Mouse (Mus musculus) megakaryocyte progenitor cell, adult 5-6 weeks (primary cell): ENCODE measurements around the gene Ctso. TPM values are rescaled to one million over a fixed set of nuclear protein-coding genes. Genes with fewer than 3 reads are reported as not detected.

Experiments used
- ATAC-seq: replicated peaks from 2 replicates; pipeline ENCODE4 v1.8.0; 2016; ENCODE audit warnings: mild to moderate bottlenecking, moderate TSS enrichment, inconsistent platforms; ENCODE audit not compliant: poor library complexity
- total RNA-seq, 2 experiments: library from RNA; stranded (forward) in 1 of 2; stranded (reverse) in 1 of 2; fragments of 157-497, 149-512 nt in 1 of 2; fragments of 200-1000 nt in 1 of 2; gene quantifications; 2 replicates each; pipeline versions ENCODE4 v1.2.3 to v1.2.4; 2015 to 2017

Gene Ctso
- total RNA-seq, 2 experiments from 2014 or later: 4.2 to 12.2 TPM

DNA sequence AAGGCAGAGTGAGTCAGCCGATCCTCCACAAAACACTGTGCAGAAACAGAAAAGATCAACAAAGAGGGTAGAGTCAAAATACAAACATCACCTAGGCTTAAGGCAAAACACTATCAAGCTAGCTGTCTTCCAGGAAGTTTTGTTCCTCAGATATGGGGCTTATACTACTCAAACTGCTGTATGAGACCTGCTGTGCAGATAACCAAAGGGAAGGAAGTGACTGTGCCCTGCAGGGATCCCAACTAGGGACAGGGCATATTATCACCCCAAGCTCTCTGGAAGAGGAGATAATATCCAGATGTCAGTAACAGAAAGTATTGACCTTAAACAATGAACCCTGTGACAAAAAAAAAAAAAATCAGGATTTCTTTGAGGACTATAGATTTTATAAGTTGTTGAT lies 16.6 kb downstream of the Ctso start:
- ATAC-seq: peak; percentile 48

DNA sequence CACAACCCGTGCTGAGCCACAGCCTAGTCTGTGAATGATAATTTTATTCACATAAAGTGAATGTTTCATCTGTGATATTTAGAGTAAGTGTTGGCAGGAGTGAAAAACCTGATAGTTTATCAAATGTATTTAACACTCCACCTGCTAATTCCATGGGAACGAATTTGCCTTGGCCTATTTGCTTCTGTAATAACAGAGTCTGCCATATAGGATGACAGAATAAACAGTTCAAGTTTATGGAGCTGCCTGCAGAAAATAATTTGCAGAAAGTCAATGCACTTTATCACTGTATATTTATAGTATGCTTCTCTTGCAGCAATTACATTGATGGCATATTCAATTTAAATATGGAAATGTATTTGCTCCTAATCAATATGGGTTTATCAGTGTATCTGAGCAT lies 19.4 kb downstream of the Ctso start:
- no peak for ATAC-seq

DNA sequence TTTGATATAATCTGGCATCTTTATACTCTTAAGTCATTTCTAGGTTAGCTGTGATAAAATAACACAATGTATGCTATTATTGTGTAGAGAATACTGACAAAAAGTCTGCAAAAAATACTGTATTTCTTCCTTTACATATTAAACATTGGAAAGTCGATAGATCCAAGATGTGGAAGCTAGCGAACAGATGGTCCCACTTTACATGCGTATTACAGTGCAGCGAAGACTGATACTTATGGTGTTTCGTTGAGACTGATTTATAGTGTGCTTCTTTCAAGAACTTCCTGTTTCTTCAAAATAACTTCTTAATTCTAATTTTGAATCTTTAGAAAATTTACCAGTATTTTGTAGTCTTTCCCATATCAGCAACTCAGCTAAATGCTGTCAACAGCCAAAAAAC lies 25.1 kb downstream of the Ctso start:
- no peak for ATAC-seq

DNA sequence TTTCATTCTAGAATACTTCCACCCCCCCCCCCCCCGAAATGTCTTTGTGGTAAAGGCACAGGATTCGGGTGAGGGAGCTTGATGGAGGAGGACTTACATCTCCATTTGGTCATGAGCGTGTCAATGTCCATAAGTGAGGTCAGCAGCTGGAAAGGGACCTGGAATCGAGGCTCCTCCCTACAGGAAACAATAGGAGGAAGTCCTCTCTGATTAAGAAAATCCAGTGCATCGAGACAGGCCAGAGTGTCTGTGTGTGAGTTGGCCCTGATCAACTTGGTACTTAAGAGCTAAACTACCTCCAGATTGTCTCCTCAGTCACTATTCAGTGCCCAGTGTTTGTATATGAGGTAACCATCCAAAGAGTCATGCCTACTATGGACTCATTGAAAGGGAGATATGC lies 28.9 kb downstream of the Ctso start:
- ATAC-seq: 0 out of 2 replicates have a peak, but pooled peaks have one; percentile 29

DNA sequence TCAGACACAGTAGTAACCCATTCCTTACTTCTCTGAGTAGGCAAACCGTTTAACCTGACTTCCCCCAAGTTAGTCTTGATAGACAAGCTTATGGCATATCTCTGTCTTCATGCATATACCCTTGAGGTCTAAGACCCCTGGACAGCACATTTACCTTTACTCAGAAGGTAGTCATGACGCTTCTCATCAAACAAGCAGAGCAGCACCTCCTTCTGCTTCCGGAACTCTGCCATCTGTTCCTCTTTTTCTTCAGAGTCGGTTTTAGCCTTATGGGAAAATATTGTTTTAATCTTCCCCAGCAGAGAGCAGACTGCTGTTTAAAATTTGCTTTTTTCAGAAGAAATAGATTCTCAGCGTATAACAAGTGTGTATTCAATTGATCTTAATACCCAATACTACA lies 31.4 kb downstream of the Ctso start:
- peak; percentile 70 for ATAC-seq

- ATAC-seq: no peak
Measured at GRCm38 (mm10) chr3:81964596-81964995, 32.2 kb downstream of the Ctso start.

GRCm38 (mm10) chr3:81975607-81976006 lies 43.2 kb downstream of the Ctso start:
- ATAC-seq: no peak

DNA sequence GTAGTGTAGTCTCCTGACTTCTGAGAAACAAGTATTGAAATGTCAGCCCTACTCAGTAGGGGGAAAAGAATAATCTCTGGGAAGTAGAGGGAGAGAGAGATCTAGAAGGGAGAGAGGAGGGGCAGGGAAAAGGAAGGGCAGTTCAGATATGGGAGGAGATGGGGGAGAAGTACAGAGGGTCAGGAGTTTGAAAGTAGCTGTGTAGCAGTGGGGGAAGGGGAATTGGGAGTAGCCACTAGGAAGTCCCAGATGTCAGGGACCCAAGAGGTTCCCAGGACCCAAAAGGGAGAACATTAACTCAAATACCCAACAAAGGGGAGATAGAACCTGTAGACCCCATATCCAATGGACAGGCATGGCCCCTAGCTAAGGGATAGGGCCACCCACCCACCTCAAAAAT lies 43.7 kb downstream of the Ctso start, which contains the start of gene Tdo2:
Tdo2 (minus strand) TSS at position 101 of the 400 bp plus-strand sequence.
- ATAC-seq: no peak

DNA sequence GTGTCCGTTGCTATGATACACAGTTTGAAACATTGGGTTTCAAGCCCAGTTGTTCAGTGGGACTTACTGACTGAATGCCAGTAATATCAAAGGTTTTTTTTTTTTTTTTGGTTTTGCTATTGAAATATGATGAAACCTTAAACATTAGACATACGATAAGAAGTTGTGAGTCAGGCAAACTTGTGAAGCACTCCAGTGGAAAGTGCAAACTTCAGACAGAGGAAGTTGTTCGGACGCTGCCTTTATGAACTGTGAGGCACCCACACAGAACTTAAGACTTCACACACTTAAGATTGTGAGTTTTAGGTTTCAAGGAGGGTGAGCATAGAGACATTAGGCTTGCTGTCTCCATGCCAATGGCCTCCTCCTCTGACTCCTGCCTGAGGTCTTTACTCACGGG lies 49.2 kb downstream of the Ctso start:
- no peak for ATAC-seq

- ATAC-seq: no peak
Measured at GRCm38 (mm10) chr3:81981990-81982389, 49.6 kb downstream of the Ctso start, which contains the start of gene Asic5. Gene Asic5 (plus strand): TSS chr3:81982290.

- ATAC-seq: peak; percentile 48; the same call in 1 of the 2 replicates
Measured at GRCm38 (mm10) chr3:81983120-81983895, 50.9 kb downstream of the Ctso start.

GRCm38 (mm10) chr3:81985100-81985499 lies 52.7 kb downstream of the Ctso start:
- ATAC-seq: no peak

DNA sequence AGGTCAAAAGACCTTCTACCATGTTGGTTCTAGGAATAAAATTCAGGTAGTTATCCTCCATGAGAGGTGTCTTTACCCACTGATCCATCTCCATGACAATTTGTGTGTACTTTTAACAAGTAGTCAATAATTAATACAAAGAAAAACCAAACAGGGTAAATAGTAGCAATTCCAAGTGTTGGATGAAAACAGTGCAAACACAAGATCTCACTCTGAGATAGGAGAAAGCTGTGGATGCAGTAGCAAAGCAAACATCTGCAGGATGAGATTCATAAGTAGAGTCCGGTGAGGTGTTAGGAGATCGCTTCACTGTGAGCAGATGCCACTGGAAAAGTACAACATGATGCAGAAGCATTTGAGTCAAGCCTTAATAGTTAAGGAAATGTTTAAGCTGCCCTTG lies 53.7 kb downstream of the Ctso start:
- no peak for ATAC-seq

DNA sequence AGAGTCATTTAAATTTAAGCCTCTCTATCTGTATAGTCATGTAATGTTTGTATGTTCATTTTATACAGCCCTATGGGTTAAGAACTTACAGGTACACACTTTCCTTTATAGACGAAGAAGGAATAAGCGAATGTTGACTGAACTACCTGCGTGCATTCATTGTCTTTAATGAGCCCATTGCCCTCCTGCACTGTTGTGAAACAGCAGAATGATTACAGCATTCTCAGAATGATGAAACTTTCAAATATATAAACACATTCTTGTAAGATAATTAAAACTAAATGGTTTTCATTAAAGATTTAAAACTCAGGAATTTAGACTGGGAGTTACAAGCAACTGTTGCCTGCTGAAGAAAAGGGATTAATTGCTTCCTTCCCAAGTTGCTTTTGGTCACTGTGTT lies 55.2 kb downstream of the Ctso start:
- no peak for ATAC-seq

GRCm38 (mm10) chr3:81989692-81990141 lies 57.3 kb downstream of the Ctso start:
- peak; percentile 37 for ATAC-seq

- no peak for ATAC-seq
Measured at GRCm38 (mm10) chr3:81990531-81990930, 58.1 kb downstream of the Ctso start.

DNA sequence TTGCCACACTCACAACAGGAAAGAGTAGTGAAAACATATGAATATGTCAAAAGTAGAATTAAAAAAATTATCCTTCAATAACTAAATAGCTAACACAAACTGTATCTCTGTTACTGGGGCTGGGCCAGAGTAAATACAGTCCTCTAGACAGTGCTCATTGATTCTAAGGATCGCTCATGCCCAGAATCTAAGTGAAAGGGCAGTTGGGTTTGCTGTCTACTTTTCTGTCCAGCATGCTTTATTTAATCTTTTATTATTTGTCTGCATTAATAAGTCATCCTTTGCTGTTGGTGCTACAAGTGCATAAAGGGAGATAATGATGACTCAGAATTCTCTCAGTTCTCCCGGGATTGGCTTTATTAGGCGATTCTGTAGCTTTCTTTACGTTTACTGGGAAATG lies 63.0 kb downstream of the Ctso start:
- ATAC-seq: no peak

GRCm38 (mm10) chr3:81995988-81996387 lies 63.6 kb downstream of the Ctso start:
- ATAC-seq: peak; percentile 96

Other genes with a start within 250 kb of the Ctso start
- not detected in 2 replicates for gene Tdo2, start 43.6 kb downstream of the Ctso start, total RNA-seq (2015)
- not detected in 2 replicates for gene Tdo2, start 43.6 kb downstream of the Ctso start, total RNA-seq (2017)
- not detected in 2 replicates for gene Asic5, start 49.7 kb downstream of the Ctso start, total RNA-seq (2015)
- not detected in 2 replicates for gene Asic5, start 49.7 kb downstream of the Ctso start, total RNA-seq (2017)
- 0.30 TPM in 1 of 2 replicates, not detected in the other for gene Gucy1b1, start 142.1 kb downstream of the Ctso start, total RNA-seq (2015)
- gene Gucy1b1, start 142.1 kb downstream of the Ctso start, total RNA-seq (2017): 0.37 TPM in 1 of 2 replicates, not detected in the other
- 0.17 TPM in 1 of 2 replicates, not detected in the other for gene Gucy1a1, start 213.2 kb downstream of the Ctso start, total RNA-seq (2015)
- 4.1 TPM in 1 of 2 replicates, not detected in the other for gene Gucy1a1, start 213.2 kb downstream of the Ctso start, total RNA-seq (2017)